Mouse (Mus musculus) ES-E14 (cell line): ENCODE data around the gene Nle1. TPM values are rescaled to one million over a fixed set of nuclear protein-coding genes. Genes with fewer than 3 reads are reported as not detected.
A peak's percentile ranks its signal among the peaks of the same experiment; 100 is the strongest.

ENCODE experiments used
- DNase-seq: peaks from one replicate; pipeline ENCODE4 v3.0.0-alpha.2; 2013; ENCODE audit warnings: low read depth, low spot score
- H3K27ac ChIP-seq: 2 replicates; pipeline ENCODE4 v1.5.1; 2012; ENCODE audit warnings: low read depth, mild to moderate bottlenecking, low read length, moderate library complexity, mixed read lengths; ENCODE audit not compliant: poor library complexity, insufficient read depth, severe bottlenecking
- H3K36me3 ChIP-seq: 2 replicates; pipeline ENCODE4 v1.6.1; 2012; ENCODE audit warnings: mild to moderate bottlenecking, low read length, moderate library complexity, mixed read lengths; ENCODE audit not compliant: control insufficient read depth, poor library complexity, insufficient read depth, severe bottlenecking
- H3K4me1 ChIP-seq, 2 experiments: fragments of 150-350 bp in 1 of 2; sonication (generic) in 1 of 2; 2 replicates each; pipeline ENCODE4 v1.6.1; 2012; ENCODE audit warnings: low read length in 2 of 2, mild to moderate bottlenecking in 1 of 2, mixed read lengths in 1 of 2; ENCODE audit not compliant: control insufficient read depth in 2 of 2, insufficient read depth in 2 of 2, poor library complexity in 1 of 2
- H3K4me3 ChIP-seq, 2 experiments: fragments of 150-350 bp in 1 of 2; sonication (generic) in 1 of 2; 2 replicates each; pipeline ENCODE4 v1.5.1; 2012; ENCODE audit warnings: low read length in 2 of 2, low read depth in 1 of 2, mild to moderate bottlenecking in 1 of 2, mixed read lengths in 1 of 2; ENCODE audit not compliant: insufficient read depth in 1 of 2, poor library complexity in 1 of 2, severe bottlenecking in 1 of 2
- H3K9ac ChIP-seq: 2 replicates; pipeline ENCODE4 v1.6.1; 2012; ENCODE audit warnings: low read depth, mild to moderate bottlenecking, low read length, mixed read lengths; ENCODE audit not compliant: poor library complexity, insufficient read depth, severe bottlenecking
- H3K9me3 ChIP-seq: fragments of 150-350 bp; sonication (generic); 2 replicates; pipeline ENCODE4 v1.6.1; 2012; ENCODE audit warnings: low read depth, mild to moderate bottlenecking, low read length; ENCODE audit not compliant: control insufficient read depth, insufficient read depth
- CHD2 ChIP-seq: IDR thresholded peaks from 2 replicates; pipeline ENCODE4 v1.6.1; 2014; ENCODE audit warnings: mild to moderate bottlenecking, low read depth, low read length, inconsistent platforms
- HCFC1 ChIP-seq: IDR thresholded peaks from 2 replicates; pipeline ENCODE4 v1.6.1; 2012; ENCODE audit warnings: low read length, inconsistent platforms, borderline replicate concordance; ENCODE audit not compliant: insufficient read depth
- MAFK ChIP-seq: IDR thresholded peaks from 2 replicates; pipeline ENCODE4 v1.6.1; 2014; ENCODE audit warnings: mild to moderate bottlenecking, low read depth, low read length, inconsistent platforms; ENCODE audit not compliant: insufficient read depth
- ZC3H11A ChIP-seq: IDR thresholded peaks from 2 replicates; pipeline ENCODE4 v1.6.1; 2012; ENCODE audit warnings: low read depth, mild to moderate bottlenecking, inconsistent platforms, low read length, borderline replicate concordance
- ZNF384 ChIP-seq: IDR thresholded peaks from 2 replicates; pipeline ENCODE4 v1.6.1; 2012; ENCODE audit warnings: low read depth, low read length, inconsistent platforms
- in situ Hi-C, 2 experiments: fragments of 600-800 bp; cut with MboI; formaldehyde crosslinking; loops; one replicate each; pipeline ENCODE4 v1.15.1; 2025; ENCODE audit warnings: low sequenced_read_pairs in 2 of 2, inconsistent platforms in 1 of 2; ENCODE audit not compliant: unreplicated experiment in 2 of 2
- total RNA-seq: library from RNA; depleted of rRNA; stranded (reverse); fragments of 300-350 nt; gene quantifications from 2 replicates; pipeline ENCODE4 v1.2.3, GENCODE M21; 2012

Gene Nle1
- total RNA-seq, 1 experiment, result 61.5 TPM

GRCm38 (mm10) chr11:82867956-82868355 is 40.3 kb downstream of the Nle1 start:
- Histone ChIP-seq H3K9ac (no peak overlapping the region), H3K36me3 (no peaks in the 10 kb centered on the region), H3K9me3 (no peaks in the 10 kb centered on the region), H3K4me1 (peaks cover 2 to 4% of the 10 kb centered on the region in 2 experiments; a peak in 1 of 4 replicates), H3K27ac (no peak overlapping the region), H3K4me3 (no peak overlapping the region)
- DNase-seq, result no peak
- in situ Hi-C loops, result no loop called here
- TF ChIP-seq HCFC1, result no peak
- TF ChIP-seq MAFK, result no peak
- no peak for TF ChIP-seq ZC3H11A
- TF ChIP-seq ZNF384, result no peak
- TF ChIP-seq CHD2, result no peak

- in situ Hi-C loops, result no loop called here
These were observed 41.2 kb downstream of the Nle1 start for GRCm38 (mm10) chr11:82866850-82867564.

GRCm38 (mm10) chr11:82865957-82866356 is 42.3 kb downstream of the Nle1 start:
- Histone ChIP-seq H3K9ac (no peak overlapping the region), H3K36me3 (no peaks in the 10 kb centered on the region), H3K4me1 (peaks cover 0 to 9% of the 10 kb centered on the region in 2 experiments; a peak in 1 of 4 replicates), H3K9me3 (no peaks in the 10 kb centered on the region), H3K27ac (no peak overlapping the region), H3K4me3 (no peak overlapping the region)
- DNase-seq, result no peak
- in situ Hi-C loops, result no loop called here
- TF ChIP-seq ZC3H11A, result no peak
- no peak for TF ChIP-seq ZNF384
- TF ChIP-seq MAFK, result no peak
- no peak for TF ChIP-seq HCFC1
- TF ChIP-seq CHD2, result no peak

More at GRCm38 (mm10) chr11:82866850-82867564, 41.2 kb downstream of the Nle1 start:
- H3K9ac ChIP-seq, result no peak overlapping the region
- peaks cover 2 to 5% of the 10 kb centered on the region in 2 experiments; a peak in 2 of 4 replicates for H3K4me1 ChIP-seq
- no peak for DNase-seq
- no peaks in the 10 kb centered on the region for H3K36me3 ChIP-seq
- no peak overlapping the region for H3K4me3 ChIP-seq
- no peak overlapping the region for H3K27ac ChIP-seq
- no peaks in the 10 kb centered on the region for H3K9me3 ChIP-seq
- peak; percentile 19; the same call in 1 of the 2 replicates for TF ChIP-seq ZNF384
- TF ChIP-seq MAFK, result no peak

- in situ Hi-C loops, result no loop called here
- no peak overlapping the region for H3K27ac ChIP-seq
- no peaks in the 10 kb centered on the region for H3K9me3 ChIP-seq
- no peak overlapping the region for H3K9ac ChIP-seq
- no peaks in the 10 kb centered on the region for H3K36me3 ChIP-seq
- DNase-seq, result no peak
- H3K4me1 ChIP-seq, result peaks cover 0 to 6% of the 10 kb centered on the region in 2 experiments; a peak in 1 of 4 replicates
- no peak overlapping the region for H3K4me3 ChIP-seq
- no peak for TF ChIP-seq CHD2
- no peak for TF ChIP-seq MAFK
- no peak for TF ChIP-seq ZC3H11A
- no peak for TF ChIP-seq ZNF384
- TF ChIP-seq HCFC1, result no peak
These were observed 44.7 kb downstream of the Nle1 start for GRCm38 (mm10) chr11:82863488-82863931.

GRCm38 (mm10) chr11:82863059-82863458 is 45.2 kb downstream of the Nle1 start:
- Histone ChIP-seq H3K9me3 (no peaks in the 10 kb centered on the region), H3K36me3 (no peaks in the 10 kb centered on the region), H3K27ac (no peak overlapping the region), H3K4me1 (peaks cover 0 to 6% of the 10 kb centered on the region in 2 experiments; a peak in 1 of 4 replicates), H3K9ac (no peak overlapping the region), H3K4me3 (no peak overlapping the region)
- no peak for DNase-seq
- in situ Hi-C loops, result no loop called here
- TF ChIP-seq CHD2, result no peak
- no peak for TF ChIP-seq MAFK
- no peak for TF ChIP-seq ZC3H11A
- no peak for TF ChIP-seq HCFC1
- TF ChIP-seq ZNF384, result no peak
